Mouse (Mus musculus) CD4-positive, CD25-positive, alpha-beta regulatory T cell, adult 9 weeks (primary cell): ENCODE data around the gene Pla2g7. TPM values are rescaled to one million over a fixed set of nuclear protein-coding genes. Genes with fewer than 3 reads are reported as not detected.

Source experiments
- polyA plus RNA-seq: library from polyadenylated mRNA; unstranded; fragments of 100-300 nt; shearing (Covaris generic); gene quantifications from one replicate; pipeline ENCODE4 v1.2.1, GENCODE M21; 2017

Gene Pla2g7
- polyA plus RNA-seq = 1.4 TPM

DNA sequence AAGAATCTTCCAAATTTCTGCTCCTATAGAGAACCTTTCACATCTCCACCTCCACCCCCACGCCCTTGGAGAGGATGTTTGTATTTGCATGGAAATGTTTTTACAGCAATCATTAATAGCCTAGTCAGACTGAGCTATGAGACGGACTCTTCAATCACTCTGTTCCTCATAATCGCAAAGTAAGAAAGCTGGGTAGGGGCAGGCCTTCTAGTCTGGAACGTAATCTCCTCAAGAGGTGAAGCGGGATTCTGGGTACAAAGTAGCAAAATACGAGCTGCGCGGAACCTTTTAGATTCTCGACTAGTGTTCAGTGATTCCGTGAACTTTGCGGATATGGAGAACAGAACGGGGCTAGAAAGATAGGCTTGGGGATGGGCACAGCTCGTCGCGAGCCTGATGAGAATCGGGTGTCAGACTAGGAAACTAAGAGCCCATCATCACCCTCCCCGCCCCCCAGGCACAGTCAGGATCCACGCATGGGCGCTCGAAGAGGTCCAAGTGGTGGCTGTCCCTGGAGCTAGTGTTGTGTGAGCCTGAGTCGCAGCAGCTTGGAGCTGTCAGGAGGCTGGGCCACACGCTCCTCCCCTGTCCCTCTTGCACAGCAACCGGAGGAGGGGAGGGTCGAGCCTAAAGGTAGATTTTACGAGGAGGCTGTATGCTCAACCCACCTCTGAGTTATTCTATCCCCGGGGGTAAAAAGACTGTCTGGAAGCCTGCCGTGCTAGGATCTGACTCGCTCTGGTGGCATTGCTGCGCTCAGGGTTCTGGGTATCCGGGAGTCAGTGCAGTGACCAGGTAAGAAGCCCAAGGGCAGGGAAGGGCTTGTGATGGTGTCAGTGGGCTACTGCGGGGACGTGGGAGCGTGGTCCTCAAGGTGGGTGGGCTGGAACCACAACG, at the start of gene Pla2g7:
Gene Pla2g7, plus strand, starts transcription at position 107 of the 897 bp plus-strand sequence.

GRCm38 (mm10) chr17:43543539-43543938, 24.4 kb upstream of the Pla2g7 start, which contains the start of gene Ankrd66:
Gene Ankrd66, minus strand, starts transcription at chr17:43543639.

GRCm38 (mm10) chr17:43629496-43630426, 61.9 kb downstream of the Pla2g7 start, which contains the start of gene Tdrd6:
Gene Tdrd6, minus strand, starts transcription at chr17:43630299.

Other genes starting within 250 kb of the Pla2g7 start
- not detected for gene Adgrf5, start 207.6 kb upstream of the Pla2g7 start, polyA plus RNA-seq
- gene Mep1a, start 65.3 kb upstream of the Pla2g7 start, polyA plus RNA-seq = not detected
- not detected for gene Ankrd66, start 24.5 kb upstream of the Pla2g7 start, polyA plus RNA-seq
- not detected for gene Tdrd6, start 62.2 kb downstream of the Pla2g7 start, polyA plus RNA-seq
- gene Slc25a27, start 99.1 kb downstream of the Pla2g7 start, polyA plus RNA-seq = 11.5 TPM
- 0.74 TPM for gene Cyp39a1, start 99.3 kb downstream of the Pla2g7 start, polyA plus RNA-seq
- not detected for gene Rcan2, start 233.3 kb downstream of the Pla2g7 start, polyA plus RNA-seq